Mouse (Mus musculus): Measurements from ENCODE around the gene Fam189a1. TPM values are rescaled to one million over a fixed set of nuclear protein-coding genes. Genes with fewer than 3 reads are reported as not detected.

The Fam189a1 gene
- polyA plus RNA-seq, 1 experiment, result 0.05 TPM

DNA sequence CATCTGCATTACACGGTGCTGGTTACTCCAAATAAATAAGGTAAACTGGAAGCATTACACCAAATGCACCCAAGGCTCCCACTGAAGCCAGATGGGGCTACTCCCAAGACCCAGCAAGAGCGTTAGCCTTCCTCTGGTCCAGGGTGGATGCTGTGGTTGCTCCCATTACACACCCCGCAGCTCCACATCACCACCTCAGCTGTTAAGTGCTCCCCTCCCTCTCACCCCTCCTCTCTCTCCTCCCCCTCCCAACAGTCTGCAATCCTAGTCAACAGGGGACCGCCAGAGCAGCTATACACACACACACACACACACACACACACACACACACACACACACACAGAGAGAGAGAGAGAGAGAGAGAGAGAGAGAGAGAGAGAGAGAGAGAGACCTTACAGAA lies 109.7 kb downstream of the Fam189a1 start:
- Histone ChIP-seq H3K4me3 (ENCODE audit: insufficient read depth, low read depth, low read length) (no peak overlapping the region), H3K36me3 (ENCODE audit: control insufficient read depth, insufficient read depth, low read length) (no peaks in the 10 kb centered on the region), H3K4me1 (ENCODE audit: control insufficient read depth, insufficient read depth, low read length) (no peaks in the 10 kb centered on the region), H3K27me3 (replicated peaks; ENCODE audit: control insufficient read depth, insufficient read depth, low read length) (no peaks in the 10 kb centered on the region), H3K27ac (ENCODE audit: insufficient read depth, low read depth, low read length) (no peak overlapping the region)
- TF ChIP-seq POLR2A (IDR thresholded peaks at IDR 0.05; ENCODE audit: low read depth, low read length), result no peak
- TF ChIP-seq CTCF (conservative IDR thresholded peaks at IDR 0.05; ENCODE audit: insufficient read depth, insufficient read length, low read depth, low read length), result no peak
- DNase-seq, result no peak
- WGBS, result 55% methylated on average over 4 of the region's 4 CpGs

DNA sequence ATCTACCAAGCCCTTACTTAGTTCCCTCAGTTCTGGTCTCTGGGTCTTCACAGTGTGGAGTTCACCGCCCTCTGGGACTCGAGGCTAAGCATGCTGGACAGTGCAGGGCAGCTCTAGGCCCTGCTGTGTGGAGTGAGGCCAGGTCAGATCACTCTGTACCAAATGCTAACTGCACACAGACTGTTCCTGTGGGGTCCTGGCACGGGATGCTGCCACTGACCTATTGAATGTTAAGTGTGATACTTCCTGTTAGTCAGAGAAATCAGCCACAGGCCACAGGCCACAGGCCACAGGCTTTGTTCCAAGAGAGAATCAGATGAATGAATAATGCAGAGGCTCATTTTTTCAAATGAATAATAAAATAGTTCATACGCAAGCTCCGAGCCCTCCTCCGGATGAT lies 112.1 kb downstream of the Fam189a1 start:
- H3K27me3 ChIP-seq (replicated peaks; ENCODE audit: control insufficient read depth, insufficient read depth, low read length), result no peaks in the 10 kb centered on the region
- no peaks in the 10 kb centered on the region for H3K4me1 ChIP-seq (ENCODE audit: control insufficient read depth, insufficient read depth, low read length)
- no peak overlapping the region for H3K27ac ChIP-seq (ENCODE audit: insufficient read depth, low read depth, low read length)
- TF ChIP-seq CTCF (conservative IDR thresholded peaks at IDR 0.05; ENCODE audit: insufficient read depth, insufficient read length, low read depth, low read length) (no peak), POLR2A (IDR thresholded peaks at IDR 0.05; ENCODE audit: low read depth, low read length) (no peak)
- no peak overlapping the region for H3K4me3 ChIP-seq (ENCODE audit: insufficient read depth, low read depth, low read length)
- WGBS, result 52% methylated on average over 6 of the region's 6 CpGs
- H3K36me3 ChIP-seq (ENCODE audit: control insufficient read depth, insufficient read depth, low read length), result no peaks in the 10 kb centered on the region
- no peak for DNase-seq

DNA sequence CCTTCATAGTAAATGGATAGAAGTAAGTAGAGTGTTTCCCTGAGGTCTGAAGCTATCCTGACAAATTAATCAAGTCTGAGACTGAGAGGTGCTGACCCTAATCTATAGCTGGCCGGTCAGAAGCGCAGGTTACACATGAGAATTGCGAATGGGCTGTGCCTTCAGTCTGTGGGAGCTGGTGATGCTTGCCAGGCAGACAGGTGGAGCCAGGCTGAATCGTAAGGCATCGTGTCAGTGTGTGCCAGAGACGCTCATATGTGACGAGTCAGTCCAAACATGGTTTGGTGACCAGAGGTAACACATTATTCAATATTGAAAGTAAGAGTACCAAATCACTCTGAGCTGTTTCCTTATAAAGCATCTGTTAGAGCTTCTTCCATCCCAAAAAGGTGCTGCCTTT lies 115.3 kb downstream of the Fam189a1 start:
- no peak for DNase-seq
- Histone ChIP-seq H3K36me3 (ENCODE audit: control insufficient read depth, insufficient read depth, low read length) (no peaks in the 10 kb centered on the region), H3K27me3 (replicated peaks; ENCODE audit: control insufficient read depth, insufficient read depth, low read length) (no peaks in the 10 kb centered on the region; the same call in 1 of the 2 replicates), H3K27ac (ENCODE audit: insufficient read depth, low read depth, low read length) (no peak overlapping the region), H3K4me1 (ENCODE audit: control insufficient read depth, insufficient read depth, low read length) (no peaks in the 10 kb centered on the region), H3K4me3 (ENCODE audit: insufficient read depth, low read depth, low read length) (no peak overlapping the region)
- TF ChIP-seq CTCF (conservative IDR thresholded peaks at IDR 0.05; ENCODE audit: insufficient read depth, insufficient read length, low read depth, low read length), result no peak
- no peak for TF ChIP-seq POLR2A (IDR thresholded peaks at IDR 0.05; ENCODE audit: low read depth, low read length)
- WGBS, result 90% methylated on average over 7 of the region's 7 CpGs

DNA sequence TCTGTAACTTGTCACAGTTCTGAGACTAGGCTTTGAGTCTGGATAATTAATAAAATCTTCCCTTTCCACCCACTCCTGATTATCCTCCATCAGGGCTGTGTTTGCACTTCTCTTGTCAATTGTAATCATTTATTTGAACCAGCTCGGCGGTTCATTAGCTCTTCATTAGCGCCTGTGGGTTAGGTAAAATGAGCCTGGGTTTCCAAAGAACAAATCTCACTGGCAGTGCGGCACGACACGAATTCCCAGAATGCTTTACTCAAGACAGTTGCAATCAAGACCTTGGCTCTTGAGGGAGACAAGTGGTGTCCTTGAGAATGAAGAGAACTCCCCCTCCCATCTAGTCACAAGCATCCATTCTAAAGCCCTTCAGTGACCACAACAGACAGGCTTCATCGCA lies 124.6 kb downstream of the Fam189a1 start:
- DNase-seq, result no peak
- H3K27me3 ChIP-seq (replicated peaks; ENCODE audit: control insufficient read depth, insufficient read depth, low read length), result no peaks in the 10 kb centered on the region
- WGBS, result 75% methylated on average over 7 of the region's 7 CpGs
- no peaks in the 10 kb centered on the region for H3K4me1 ChIP-seq (ENCODE audit: control insufficient read depth, insufficient read depth, low read length)
- TF ChIP-seq POLR2A (IDR thresholded peaks at IDR 0.05; ENCODE audit: low read depth, low read length) (no peak), CTCF (conservative IDR thresholded peaks at IDR 0.05; ENCODE audit: insufficient read depth, insufficient read length, low read depth, low read length) (no peak)
- no peak overlapping the region for H3K27ac ChIP-seq (ENCODE audit: insufficient read depth, low read depth, low read length)
- H3K4me3 ChIP-seq (ENCODE audit: insufficient read depth, low read depth, low read length), result no peak overlapping the region
- no peaks in the 10 kb centered on the region for H3K36me3 ChIP-seq (ENCODE audit: control insufficient read depth, insufficient read depth, low read length)

DNA sequence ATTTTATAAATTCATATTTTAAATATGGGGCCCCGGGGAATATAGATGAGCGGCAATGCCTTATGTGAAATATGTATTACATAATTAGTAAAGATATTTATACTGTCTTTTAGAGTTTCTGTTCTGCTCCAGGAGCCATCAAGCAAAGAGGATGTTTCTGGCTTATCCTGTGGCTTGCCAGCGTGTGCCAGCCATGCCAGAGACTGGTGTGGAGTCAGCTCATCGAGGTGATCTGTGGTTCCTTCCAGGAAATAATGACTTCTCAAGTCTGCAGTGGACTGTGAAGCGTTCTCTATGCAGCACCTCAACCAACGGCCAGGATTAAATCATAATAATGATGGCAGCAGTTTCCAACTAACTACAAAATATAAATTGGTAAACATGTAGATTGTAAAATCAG lies 125.2 kb downstream of the Fam189a1 start:
- no peak overlapping the region for H3K27ac ChIP-seq (ENCODE audit: insufficient read depth, low read depth, low read length)
- TF ChIP-seq CTCF (conservative IDR thresholded peaks at IDR 0.05; ENCODE audit: insufficient read depth, insufficient read length, low read depth, low read length), result no peak
- TF ChIP-seq POLR2A (IDR thresholded peaks at IDR 0.05; ENCODE audit: low read depth, low read length), result no peak
- WGBS, result 81% methylated on average over 6 of the region's 6 CpGs
- H3K27me3 ChIP-seq (replicated peaks; ENCODE audit: control insufficient read depth, insufficient read depth, low read length), result no peaks in the 10 kb centered on the region
- no peak overlapping the region for H3K4me3 ChIP-seq (ENCODE audit: insufficient read depth, low read depth, low read length)
- H3K4me1 ChIP-seq (ENCODE audit: control insufficient read depth, insufficient read depth, low read length), result no peaks in the 10 kb centered on the region
- no peaks in the 10 kb centered on the region for H3K36me3 ChIP-seq (ENCODE audit: control insufficient read depth, insufficient read depth, low read length)
- no peak for DNase-seq

DNA sequence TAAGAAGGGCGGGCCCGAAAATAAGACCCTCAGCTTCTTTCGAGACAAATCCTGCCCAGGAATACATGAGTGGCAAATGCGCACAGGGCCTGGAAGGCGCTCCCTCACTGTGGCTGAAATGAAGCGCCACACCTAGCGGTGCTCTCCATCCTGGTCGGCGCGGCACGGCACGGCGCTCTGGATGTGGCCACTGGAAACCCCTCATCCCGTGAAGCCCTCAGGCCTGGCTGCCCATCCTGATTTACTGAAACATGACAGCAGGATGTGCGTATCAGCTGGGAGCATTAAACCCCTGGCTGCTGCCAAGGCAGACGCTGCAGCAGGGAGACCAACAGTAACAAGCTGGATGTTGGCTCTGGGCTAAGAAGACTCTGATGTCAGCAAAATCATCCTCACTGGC lies 126.4 kb downstream of the Fam189a1 start:
- Histone ChIP-seq H3K4me3 (ENCODE audit: insufficient read depth, low read depth, low read length) (no peak overlapping the region), H3K36me3 (ENCODE audit: control insufficient read depth, insufficient read depth, low read length) (no peaks in the 10 kb centered on the region), H3K27me3 (replicated peaks; ENCODE audit: control insufficient read depth, insufficient read depth, low read length) (no peaks in the 10 kb centered on the region), H3K27ac (ENCODE audit: insufficient read depth, low read depth, low read length) (no peak overlapping the region), H3K4me1 (ENCODE audit: control insufficient read depth, insufficient read depth, low read length) (no peaks in the 10 kb centered on the region)
- DNase-seq, result no peak
- 84% methylated on average over 16 of the region's 16 CpGs for WGBS
- TF ChIP-seq CTCF (conservative IDR thresholded peaks at IDR 0.05; ENCODE audit: insufficient read depth, insufficient read length, low read depth, low read length), result no peak
- no peak for TF ChIP-seq POLR2A (IDR thresholded peaks at IDR 0.05; ENCODE audit: low read depth, low read length)

DNA sequence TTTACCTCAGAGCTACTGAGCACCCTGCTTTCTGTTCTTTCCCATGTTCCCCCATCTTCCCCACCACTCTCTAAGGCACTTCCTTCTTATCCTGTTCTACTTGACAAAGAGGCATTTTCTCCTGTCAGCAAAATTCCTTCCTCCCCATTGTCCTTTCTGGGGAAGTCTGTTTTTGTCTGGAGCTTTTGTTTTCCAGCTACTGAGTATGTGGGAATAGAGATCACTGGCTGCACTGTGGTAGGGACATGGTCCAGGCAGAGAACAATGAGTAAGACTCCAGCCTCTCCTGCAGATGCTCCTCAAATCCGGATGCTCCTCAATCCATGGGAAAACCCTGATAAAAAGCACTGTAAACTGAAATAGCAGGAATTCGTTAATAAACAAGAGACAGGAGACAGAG lies 135.1 kb downstream of the Fam189a1 start:
- DNase-seq, result no peak
- no peak for TF ChIP-seq POLR2A (IDR thresholded peaks at IDR 0.05; ENCODE audit: low read depth, low read length)
- no peak for TF ChIP-seq CTCF (conservative IDR thresholded peaks at IDR 0.05; ENCODE audit: insufficient read depth, insufficient read length, low read depth, low read length)
- Histone ChIP-seq H3K27me3 (replicated peaks; ENCODE audit: control insufficient read depth, insufficient read depth, low read length) (no peaks in the 10 kb centered on the region), H3K27ac (ENCODE audit: insufficient read depth, low read depth, low read length) (no peak overlapping the region), H3K4me3 (ENCODE audit: insufficient read depth, low read depth, low read length) (no peak overlapping the region), H3K4me1 (ENCODE audit: control insufficient read depth, insufficient read depth, low read length) (no peaks in the 10 kb centered on the region), H3K36me3 (ENCODE audit: control insufficient read depth, insufficient read depth, low read length) (no peaks in the 10 kb centered on the region)
- 49% methylated on average over 2 of the region's 2 CpGs for WGBS

Measured in kidney, adult 2 months (tissue).